Mouse (Mus musculus): ENCODE data around the gene Yipf1.
A peak's percentile ranks its signal among the peaks of the same experiment; 100 is the strongest.

Yipf1 gene

GRCm38 (mm10) chr4:107313690-107314478, at the start of gene Yipf1:
TSS of gene Yipf1 (plus strand) at chr4:107314363.
- DNase-seq, result peak; percentile 93 to 94

DNA sequence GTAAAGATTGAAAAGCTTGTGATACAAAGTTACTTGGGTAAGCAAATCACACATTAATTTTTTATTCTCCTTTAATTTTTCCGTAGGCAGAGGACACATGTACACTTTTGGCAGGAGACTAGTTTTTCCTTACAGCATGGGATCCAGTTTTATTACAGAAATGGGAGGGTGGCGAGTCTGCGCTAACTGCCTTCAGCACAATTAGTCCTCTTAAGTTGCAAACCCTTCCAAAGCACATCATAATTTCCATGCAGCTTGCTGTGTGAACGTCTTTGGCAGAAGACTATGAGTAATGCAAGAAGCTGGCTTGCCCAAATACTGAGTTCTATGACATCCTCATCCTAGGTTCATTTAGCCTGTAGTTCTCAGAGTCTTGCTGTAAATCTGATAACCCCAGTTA, 40.5 kb upstream of the Yipf1 start:
- no peak for DNase-seq

DNA sequence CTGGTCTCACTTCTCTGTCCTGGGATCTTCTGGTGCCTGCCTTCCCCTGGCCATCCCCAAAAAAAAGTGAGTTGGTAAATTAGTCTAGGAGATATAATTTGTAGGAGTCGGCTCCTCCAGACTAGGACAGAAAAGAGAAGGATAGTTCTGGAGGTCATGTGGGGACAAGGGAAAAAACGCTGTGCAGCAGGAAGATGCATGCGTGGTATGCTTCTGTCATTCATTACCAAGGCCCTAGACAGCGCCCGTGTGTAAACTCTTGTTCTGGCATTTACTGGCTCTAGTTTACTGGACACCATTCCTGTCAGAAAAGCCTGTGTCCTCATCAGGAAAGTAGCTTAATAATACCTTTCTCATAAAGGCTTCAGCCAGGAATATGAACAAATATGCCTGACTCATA, 39.7 kb upstream of the Yipf1 start:
- no peak for DNase-seq

DNA sequence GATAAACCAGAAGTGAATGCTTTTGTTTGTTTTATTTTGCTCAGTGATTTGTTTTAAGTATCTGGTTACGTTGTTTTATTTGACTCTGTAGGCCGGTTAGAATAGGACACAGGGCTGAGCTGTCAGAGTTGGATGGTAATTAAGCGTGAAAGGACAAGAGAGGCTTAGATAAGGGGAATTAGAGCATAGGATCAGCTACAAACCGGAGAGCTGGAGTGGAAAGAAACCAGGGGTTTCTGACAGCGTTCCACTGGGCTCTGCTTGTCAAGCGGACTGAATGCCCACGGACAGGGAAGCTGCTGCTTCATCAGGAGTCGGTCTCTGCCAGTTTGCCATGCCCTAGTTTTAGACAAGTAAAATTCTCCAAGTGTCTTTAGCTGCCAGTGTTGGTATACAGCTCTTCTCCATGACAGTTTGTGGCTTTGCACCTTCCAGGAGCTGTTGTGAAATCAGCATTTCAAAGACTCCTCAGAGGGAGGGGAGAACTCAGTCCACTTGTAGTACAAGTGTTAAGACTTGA, 35.9 kb upstream of the Yipf1 start:
- no peak for DNase-seq

DNA sequence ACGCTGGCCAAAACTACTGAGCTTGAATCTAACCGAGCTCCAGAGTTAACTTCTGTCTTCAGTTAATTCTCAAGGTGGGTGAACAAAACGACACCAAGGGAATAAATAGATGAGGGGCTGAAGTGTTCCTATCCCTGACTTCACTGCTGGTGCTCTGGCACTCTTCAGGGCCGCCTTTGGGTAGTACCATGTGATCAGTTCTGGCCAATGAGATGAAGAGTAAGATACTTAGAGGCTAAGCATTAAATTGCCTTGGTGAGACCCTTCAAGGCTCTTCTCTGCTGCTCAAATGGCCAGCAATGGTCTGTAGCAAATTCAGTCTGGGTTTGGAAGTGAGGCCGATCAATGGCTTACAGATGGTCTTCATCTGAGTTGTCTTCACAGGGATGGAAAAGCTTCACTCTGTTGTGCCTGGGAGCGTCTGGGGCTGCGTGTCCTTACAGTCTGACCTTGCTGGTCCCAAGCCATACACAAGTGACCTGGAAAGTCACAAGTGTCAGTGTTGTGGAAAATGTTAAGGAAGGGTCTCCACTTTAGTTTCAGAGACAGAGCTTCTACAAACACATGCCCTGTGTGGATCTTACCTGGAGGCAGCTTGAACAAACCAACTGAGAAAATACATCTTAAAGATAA, 33.2 kb upstream of the Yipf1 start:
- DNase-seq, result no peak

GRCm38 (mm10) chr4:107285446-107286200, 28.5 kb upstream of the Yipf1 start:
- DNase-seq, result no peak

DNA sequence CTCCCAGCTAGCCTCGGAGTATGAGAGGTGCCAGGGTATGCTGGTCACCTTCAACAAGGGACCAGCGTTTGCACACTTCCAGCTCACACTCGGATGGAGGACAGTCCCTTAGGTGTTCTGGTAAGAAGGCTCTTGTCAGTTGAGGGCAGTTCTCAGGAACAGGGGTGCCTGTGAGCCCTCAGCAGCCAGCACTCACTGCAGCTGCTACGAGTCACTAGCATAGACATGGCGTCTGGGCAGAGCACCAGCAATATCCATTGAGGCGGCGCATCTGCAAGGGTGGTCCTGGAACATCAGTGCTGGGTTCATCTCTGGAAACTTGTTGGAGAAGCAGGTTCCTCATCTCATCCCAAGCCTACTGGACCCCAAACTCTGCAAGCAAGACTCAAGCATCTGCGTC, 27.8 kb upstream of the Yipf1 start:
- no peak for DNase-seq

DNA sequence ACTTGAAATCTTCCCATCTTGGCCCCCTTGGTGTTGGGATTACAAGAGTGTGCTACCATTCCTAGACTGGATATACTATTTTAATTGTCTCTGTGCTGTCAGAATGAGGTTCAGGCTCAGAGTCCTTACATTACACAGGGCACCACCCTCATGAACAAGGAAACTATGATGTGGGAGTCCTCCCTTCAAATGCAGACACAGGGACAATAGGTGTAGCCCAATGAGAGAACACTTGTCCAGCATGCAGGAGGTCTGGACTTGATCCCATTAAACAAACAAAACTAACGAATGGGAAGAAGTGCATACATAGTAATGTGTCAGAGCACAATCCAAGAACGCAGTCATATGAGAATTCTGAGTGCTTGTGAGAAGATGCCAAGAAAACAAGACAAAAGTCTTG, 26.6 kb upstream of the Yipf1 start:
- no peak for DNase-seq

DNA sequence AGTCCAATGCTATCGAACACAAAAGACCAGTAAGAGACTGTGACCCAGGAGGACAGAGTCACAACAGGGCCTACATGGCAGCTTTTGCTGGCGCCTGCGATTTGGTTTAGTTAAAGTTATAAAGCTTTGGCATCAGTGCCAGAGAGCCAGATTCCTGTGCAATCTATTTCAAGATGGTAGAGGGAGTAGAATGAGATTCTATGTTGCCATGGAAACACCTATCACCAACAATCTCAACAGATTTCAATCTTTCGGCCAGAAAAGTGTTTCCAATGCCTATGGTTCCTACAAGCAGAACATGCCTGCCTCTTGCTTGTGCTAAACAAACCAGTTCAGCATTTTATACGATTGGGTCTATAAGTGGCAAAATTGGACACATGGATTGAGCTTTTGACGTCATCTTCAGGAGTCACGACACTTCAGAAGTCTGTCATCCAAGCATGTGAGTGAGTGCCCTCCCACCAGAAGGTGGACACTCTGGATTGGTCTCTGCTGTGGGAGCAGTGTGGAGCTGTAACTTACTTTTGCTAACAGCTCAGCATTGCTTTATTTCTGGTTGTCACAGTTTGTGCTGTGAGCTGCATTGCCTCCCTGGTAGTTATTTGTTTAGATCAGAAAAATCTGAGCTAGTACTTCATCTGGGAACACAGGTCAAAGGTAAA, 22.4 kb upstream of the Yipf1 start:
- DNase-seq, result no peak

- DNase-seq, result no peak
Observed at GRCm38 (mm10) chr4:107292273-107292662, 21.9 kb upstream of the Yipf1 start.

DNA sequence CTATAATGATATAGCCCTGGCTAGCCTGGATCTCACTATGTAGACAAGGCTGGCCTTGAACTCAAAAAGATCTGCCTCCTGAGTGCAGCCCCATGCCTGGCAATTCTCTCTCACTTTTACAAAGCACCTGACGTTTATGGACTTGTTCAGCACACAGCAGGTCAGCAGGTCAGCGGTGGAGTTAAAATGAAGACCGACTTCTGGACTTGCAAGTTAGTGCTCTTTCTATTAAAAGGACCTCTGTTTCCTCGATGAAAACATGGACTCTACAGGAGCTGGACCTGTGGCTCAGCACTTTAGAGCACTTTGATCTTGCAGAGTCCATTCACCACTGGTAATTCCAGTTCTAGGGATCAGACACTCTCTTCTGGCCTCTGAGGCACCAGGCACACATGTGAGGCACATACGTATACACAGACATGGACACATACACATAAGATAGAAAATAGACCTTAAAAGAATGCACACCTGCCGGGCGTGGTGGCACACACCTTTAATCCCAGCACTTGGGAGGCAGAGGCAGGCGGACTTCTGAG, 16.0 kb upstream of the Yipf1 start:
- no peak for DNase-seq

DNA sequence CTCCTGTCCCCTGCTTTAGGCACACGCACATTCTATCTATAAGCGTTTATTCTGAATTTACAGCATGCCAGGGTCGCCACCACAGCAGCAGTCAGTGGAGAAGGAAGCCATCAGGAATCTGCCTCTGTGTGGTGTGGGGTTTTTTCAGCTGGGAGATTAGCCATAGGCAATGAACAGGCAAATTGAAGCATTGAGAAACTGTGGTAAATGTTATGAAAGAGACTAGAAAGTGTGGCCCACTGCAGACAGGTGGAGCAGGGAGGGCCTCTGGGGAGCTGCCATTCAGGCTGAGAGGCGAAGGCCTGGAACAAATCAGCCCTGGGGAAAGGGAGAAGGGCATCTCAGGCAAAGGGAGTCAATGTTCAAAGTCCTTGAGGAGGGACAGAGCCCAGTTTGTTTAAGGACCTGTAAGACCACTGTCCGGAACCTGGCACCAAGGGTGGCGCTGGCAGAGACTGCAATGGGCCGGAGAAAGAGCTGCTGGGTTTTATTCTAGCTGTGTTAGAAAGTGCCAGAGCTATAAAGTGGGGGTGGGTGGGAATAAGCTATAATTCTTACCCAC, 14.3 kb upstream of the Yipf1 start:
- no peak for DNase-seq

DNA sequence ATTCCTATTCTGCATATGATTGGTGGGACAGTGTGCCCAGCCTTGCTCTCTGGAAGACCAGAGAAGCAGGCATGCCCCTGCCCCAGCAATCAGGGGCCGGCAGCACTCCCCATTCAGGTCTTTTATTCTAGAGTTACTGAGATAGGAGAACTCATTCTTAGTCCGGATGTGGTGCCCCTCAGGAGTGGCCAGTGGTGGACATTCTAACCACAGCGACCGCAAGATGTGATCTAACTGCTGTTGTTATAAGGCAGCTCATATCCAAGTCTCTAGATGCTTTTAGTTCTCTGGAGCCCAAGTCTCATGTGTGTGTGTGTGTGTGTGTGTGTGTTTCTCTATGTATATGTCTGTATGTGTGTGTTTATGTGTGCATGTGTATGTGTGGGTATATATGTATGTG, 13.8 kb upstream of the Yipf1 start:
- DNase-seq, result no peak

DNA sequence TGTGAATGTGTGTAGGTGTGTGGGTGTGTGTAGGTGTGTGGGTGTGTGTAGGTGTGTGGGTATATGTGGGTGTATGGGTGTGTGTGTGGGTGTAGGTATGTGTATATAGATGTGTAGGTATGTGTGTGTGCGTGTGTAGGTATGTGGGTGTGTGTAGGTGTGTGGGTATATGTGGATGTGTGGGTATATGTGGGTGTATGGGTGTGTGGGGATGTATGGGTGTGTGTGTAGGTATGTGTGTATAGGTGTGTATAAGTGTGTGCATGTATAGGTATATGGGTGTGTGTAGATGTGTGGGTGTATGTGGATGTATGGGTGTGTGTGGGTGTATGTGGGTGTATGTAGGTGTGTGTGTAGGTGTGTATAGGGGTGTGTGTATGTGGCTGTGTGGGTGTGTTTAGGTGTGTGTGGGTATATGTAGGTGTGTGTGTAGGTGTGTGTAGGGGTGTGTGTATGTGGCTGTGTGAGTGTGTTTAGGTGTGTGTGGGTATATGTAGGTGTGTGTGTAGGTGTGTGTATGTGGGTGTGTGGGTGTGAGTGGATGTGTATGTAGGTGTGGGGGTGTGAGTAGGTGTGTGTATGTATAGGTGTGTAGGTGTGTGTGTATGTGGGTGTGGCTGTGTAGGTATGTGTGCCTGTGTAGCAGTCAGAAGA, 13.1 kb upstream of the Yipf1 start:
- DNase-seq, result no peak

DNA sequence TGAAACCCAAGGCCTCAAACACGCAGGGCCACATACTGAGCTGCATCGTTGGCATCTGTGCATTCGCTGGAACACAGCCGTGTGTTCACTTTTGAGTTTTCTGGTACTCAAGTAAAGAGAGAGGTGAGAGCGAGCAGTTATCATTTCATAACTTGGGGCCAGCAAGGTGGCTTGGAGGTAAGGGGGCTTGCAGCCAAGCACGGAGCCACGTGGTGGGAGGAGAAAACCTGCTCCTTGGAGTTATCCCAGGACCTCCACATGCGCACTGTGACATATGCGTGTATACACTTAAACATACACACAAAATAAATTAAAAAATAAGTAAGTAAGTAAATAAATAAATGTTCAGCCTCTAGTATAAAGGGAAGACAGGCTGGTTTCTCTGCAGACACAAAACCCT, 11.9 kb upstream of the Yipf1 start:
- no peak for DNase-seq

DNA sequence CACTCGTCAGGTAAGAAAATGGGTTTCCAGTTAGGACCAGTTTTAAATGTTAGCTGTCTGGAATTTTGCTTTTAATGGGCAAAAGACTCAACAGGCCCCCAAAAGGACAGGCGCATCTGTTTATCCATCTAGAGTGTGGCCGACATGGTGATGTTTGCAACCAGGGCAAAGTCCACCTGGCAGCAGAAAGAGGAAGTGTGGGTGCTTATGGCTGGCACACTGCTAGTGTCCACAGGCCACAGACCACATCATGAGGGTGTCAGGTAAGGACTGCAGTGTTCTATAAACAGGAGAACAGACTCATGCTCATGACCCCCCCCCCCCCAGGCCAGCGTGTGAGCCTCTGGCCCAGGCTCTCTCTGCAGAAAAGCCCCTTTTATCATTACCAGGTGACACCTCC, 11.3 kb upstream of the Yipf1 start:
- DNase-seq, result no peak

DNA sequence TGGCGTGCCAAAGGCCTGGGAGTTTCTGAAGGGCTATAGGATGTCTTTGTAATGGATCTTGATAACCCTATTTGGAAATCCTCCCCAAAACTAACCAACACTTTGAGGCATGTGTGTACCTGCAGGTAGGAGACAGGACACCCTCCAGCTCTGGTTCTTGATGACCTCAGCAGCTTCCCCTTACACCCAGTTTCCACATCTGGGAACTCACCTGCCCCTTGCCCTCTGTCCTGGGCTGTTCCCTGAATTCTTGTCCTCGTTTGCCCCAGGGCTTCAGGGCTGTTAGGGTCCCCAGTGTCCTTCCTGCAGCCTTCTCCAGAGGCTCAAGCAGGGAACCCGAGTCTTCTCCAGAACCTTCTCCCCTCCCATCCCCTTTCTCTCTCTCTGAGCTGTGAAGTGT, 10.6 kb upstream of the Yipf1 start:
- DNase-seq, result no peak

DNA sequence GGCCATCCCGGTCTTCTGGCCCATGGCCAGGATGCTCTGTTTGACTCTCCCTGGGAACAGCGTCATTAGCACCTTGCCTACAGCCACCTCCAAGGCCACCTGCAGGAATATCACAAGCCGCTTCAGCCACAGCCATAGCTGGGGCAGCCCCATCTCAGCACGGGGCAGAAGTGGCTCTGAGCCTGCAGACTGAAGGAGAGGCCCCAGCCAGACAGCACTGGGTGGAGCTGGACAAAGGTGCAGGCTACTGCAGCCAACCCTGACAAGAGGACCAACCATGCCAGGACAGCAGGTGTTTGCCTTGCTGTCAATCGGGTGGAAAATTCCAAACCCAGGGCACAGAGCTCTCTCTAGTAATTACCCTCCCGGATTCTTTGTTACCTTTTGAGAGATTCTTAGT, 7.2 kb upstream of the Yipf1 start, which contains the start of gene Dio1:
Dio1 (minus strand) TSS at position 204 of the 400 bp plus-strand sequence.
- DNase-seq, result no peak

GRCm38 (mm10) chr4:107314479-107314805, 279 bp downstream of the Yipf1 start:
- DNase-seq, result no peak

DNA sequence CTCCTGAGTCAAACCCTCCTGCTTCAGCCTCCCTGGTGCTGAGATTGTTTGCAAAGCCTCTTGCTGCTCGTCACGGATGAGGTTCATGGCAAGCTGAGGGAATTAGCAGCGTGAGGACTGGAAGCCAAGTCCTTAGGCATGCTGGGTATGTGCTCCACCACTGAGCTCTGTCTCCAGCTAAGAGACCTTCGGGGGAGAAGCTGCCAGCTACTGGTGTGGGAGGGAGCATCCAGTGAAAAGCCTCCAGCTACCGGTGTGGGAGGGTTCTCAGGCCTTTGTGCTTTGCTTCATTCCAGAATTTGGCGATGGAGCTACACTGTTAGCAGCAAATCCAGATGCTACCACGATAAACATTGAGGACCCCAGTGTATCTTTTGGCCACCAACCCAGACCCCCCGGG, 4.5 kb downstream of the Yipf1 start:
- no peak for DNase-seq

DNA sequence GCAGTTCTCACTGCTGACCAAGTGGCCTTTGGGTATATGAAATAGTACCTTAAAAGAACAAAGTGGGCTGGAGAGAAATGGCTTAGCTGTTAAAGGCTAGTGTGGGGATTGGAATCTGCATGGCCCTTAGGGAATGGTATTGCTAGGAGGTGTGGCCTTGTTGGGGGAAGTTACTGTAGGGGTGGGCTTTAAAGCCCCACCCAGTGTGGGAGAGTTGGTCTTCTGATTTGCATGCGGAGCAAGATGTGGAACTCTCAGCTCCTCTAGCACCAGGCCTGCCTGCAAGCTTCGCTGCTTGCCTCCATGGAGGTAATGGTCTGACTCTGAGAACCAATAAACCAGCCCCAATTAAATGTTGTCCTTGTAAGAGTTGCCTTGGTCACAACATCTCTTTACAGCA, 6.9 kb downstream of the Yipf1 start:
- DNase-seq, result no peak

DNA sequence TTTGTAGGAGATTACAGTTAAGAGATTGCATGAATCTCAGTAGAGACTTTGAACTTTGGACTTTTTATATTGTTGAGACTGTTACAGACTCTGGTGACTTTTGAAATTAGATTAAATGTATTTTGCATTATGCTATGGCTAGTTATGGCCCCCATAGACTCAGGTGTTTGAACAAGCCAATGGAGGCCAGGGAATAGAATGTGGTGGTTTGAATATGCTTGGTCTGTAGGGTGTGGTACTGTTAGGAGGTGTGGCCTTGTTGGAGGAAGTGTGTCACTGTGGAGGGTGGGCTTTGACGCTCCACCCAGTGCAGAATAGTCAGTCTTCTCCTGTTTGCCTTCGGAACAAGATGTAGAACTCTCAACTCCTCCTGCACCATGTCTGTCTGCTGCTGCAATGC, 8.9 kb downstream of the Yipf1 start:
- no peak for DNase-seq

Data from lung, postnatal 4 days (tissue).